Mouse (Mus musculus) gastrocnemius, postnatal 4 days (tissue): ENCODE data around the gene Alpk3. TPM values are rescaled to one million over a fixed set of nuclear protein-coding genes. Genes with fewer than 3 reads are reported as not detected.
A peak's percentile ranks its signal among the peaks of the same experiment; 100 is the strongest.

Source experiments
- DNase-seq, 2 experiments: peaks; one replicate each; pipeline ENCODE4 v3.0.0; 2021 to 2022; ENCODE audit warnings: low spot score in 2 of 2, mixed read lengths in 2 of 2
- total RNA-seq, 2 experiments: library from RNA; stranded (reverse); gene quantifications; 2 replicates each; pipeline ENCODE4 v1.2.3; 2021

Alpk3 gene
- total RNA-seq, 2 experiments from 2014 or later: 132 to 139 TPM

DNA sequence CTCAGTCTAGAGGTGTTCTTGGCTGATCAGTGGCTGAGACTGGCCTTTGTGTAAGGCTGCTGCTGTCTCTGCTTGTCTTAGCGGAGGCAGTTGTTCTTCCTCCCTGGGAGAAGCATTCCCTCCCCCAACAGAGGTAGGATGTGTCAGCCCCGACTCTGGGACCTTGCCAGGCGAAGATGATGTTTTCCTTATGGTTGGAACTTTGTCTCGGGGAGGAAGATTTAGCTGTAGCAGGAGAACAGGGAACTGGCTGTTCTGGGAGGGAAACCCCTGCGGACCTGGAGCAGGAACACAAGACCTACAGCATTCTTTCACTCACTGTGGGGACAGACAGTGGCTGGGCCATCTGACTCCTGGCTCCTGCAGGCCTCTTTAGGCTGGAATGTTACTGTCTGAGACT lies 15.1 kb downstream of the Alpk3 start:
- peak in 1 of 2 experiments; percentile 69 for DNase-seq

DNA sequence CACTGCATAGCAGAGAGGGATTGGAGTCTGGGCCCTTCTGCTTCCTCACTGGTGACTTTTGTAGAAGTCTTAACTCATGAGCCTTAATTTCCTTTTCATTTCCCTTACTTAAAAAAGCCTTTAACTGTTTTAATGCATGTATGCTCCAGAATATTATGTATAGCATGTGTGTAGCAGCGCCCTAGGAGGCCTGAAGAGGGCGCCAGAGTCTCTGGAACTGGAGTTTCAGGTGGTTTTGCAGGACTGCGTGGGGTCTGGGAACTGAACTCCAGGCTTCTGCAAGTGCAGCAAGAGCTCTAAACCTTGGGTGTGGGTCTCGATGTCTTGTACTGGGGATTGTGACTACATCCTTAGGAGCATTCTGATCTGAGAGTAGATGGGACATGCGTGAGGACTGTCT lies 15.9 kb downstream of the Alpk3 start:
- no peak for DNase-seq

DNA sequence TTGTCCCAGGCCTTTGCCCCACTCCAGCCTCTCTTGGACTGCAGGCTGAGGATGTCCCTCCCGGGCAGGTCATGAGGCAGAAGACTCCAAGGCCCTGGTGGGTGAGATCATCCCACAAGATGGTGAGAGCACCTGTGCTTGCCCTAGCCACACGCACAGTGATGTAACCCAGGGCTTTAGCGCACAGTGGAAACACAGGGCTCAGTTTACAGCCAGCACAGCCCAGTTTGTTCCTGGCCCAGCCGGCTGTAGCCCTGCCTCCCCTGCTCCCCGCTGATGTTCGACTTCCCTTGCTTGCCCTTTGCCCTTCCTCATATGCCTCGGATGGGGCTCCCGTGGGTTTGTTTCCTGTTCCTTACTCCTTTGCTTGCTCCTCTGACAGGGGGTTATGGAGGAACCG lies 17.1 kb downstream of the Alpk3 start:
- no peak for DNase-seq

DNA sequence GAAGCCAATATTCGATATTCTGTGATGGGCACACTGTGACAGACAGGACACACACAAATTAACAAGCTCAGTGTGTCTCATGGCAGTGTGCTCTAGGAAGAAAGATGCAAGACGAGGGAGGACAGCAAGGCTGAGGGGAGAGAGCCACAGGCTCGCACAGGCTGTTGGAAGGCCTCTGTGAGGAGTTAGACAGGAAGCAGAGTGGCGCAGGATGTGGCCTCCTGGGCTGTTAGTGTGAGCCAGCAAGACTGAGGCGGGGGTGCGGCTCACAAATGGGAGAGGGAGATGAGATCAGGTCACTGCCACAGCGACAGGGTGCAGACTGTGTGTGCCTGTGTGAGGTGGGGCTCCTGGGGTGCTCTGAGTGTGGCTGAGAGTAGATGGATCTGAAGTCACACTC lies 17.9 kb downstream of the Alpk3 start:
- DNase-seq: no peak

DNA sequence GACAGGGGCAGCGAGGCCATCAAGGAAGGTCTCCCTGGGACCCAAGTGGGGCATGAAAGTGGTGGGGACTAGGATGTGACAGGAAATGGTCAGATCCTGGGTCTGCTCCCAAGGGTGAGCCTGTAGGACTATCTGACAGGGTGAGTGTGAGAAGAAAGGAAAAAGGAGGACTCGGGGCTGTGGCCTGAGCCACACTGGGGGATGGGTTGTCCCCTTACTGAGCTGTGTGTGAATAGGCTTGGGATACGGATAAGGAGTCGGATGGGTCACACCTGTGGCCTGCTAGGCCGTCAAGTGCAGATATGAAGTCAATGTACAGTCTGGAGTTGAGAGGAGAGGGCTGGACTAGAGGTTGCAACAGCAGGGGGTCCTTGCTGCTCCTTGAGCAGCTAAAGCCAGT lies 18.3 kb downstream of the Alpk3 start:
- no peak for DNase-seq

DNA sequence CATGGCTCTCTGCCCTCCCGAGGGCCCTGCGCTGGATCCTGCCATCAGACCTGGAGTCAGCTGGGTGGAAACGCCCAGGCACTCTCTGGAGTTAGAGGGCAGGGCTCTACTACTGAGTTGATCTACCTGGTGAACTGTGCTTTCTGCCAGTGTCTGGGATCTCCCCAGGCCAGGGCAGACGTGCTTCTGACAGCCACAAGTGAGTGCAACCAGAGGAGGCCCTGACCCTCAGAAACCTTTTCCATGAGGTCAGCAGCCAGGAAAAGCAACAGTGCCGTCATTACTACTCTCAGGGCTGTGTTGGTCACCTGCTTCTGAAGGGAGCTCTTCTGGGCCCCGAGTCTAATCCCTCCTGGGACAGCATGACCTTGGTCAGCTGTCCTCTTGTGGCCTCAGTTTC lies 19.6 kb downstream of the Alpk3 start:
- DNase-seq: no peak

DNA sequence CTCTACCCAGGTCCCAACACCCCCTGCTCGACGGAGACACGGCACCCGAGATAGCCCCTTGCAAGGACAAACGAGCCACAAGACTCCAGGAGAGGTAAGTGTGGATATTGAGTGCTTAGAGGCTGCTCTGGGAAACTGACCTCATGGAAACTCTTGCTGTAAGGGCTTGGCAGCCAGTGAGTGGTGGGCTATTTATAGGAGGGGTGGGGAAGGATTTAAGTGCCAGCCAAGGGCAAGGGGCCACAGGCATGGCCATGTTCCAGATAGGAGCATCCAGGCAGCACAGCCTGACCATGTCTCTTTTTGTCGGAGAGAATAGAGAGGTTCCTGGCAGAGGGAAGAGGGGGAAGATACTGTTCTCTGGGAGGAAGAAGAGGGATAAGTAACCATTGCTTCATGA lies 21.3 kb downstream of the Alpk3 start:
- DNase-seq: no peak

DNA sequence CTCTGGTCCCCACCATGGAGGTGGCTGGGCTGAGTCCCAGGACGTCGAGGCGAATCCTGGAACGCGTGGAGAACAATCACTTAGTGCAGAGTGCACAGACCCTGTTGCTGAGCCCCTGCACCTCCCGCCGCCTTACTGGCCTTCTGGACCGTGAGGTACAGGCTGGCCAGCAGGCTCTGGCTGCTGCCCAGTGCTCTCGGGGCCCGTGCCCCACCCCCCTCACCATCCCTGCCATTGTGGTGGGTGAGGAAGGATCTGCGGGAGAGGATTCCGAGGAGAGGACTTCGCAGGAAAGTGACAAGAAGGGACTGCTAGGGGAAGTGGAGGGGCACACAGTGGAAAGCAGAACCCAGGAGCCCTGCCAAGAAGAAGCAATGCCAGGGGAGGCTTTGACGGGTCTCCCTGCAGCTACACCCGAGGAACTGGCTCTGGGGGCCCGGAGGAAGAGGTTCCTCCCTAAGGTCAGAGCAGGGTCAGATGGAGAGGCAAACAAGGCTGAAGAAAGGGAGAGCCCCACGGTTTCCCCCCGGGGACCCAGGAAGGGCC lies 36.1 kb downstream of the Alpk3 start:
- no peak for DNase-seq

DNA sequence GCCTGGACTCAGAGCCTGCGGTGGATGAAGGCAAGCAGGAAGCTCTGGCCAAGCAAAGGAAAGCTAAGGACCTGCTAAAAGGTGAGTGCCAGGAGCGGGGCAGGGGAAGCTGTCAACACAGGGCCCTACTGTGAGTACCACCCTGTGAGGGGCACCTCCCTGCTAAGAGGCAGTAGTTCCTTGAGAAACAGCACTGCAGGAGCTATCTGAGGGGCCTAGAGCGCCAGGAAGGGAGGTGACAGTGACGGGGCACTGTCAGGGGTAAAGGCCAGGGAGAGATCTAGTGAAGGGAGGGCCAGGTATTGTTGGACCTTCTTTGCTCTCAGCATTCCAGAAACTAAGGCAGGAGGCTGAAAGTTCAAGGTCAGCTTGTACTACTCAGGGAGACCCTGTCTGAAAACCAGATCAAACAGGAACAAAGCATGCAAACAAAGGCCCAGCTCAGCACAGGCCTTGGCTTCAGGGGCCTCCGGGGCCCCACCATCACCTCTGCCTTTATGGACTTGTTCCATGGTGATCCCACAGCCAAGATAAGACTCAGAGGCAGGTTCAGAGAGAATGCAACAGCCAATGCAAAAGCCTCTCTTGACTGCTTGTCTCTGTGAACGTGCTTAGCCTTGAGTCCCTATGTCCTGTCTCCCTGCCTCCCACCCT lies 36.8 kb downstream of the Alpk3 start:
- DNase-seq: no peak

DNA sequence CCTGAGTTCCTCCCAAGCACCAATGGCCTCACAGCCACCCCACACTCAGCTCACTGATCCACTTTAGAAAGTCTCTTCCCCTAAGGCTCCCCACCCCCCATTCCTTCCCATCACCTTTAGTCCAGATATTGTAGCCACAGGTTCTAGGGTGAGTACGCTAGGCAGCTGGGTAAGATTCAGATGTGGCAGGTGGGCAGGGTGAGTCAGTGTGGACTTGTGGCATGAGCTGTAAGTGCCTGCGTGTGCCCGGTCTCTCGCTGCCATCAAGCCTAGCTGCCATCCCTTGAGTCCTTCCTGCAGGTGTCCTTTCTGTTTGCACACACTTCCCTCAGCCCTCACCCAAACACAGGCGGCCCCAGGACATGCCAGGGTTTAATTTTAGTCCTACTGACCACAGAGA lies 42.9 kb downstream of the Alpk3 start:
- no peak for DNase-seq

DNA sequence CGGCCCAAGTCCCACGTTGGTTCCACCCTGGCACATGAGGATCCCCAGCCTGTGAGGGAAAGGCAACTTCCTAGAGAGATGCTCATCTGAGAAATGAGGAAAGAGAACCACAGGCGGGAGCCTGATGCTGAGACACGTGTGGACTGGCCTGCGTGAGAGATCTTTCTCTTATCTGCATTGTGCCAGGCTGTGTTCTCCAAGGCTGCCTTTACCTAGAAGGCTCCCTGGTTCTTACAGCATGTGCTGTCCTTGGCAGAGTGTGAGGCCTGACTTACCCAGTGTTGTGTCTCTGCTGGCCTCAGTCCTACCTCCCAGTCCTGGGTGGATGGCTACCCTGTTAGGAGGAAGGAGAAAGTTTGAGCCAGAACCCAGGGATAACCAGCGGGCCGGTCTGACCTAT lies 45.5 kb downstream of the Alpk3 start:
- DNase-seq: no peak

DNA sequence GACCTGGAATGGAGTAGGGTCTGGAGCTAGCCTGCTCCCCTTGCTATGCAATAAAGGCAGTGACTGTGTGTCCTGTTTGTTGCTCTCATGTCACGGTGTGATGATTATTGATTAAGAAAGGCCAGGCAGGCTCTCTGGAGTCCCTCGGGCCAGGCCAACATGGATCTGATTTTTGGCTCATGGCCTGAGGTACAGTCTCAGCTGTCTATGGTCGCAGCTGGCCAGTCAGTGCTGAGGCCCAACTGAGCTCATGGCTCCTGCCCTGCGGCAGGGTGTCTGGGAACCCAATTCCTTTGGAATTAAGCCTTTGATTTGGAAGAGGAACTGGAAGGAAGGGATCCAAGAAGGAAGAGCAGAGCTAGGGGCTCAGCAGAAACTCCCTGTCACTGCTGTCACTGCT lies 48.1 kb downstream of the Alpk3 start:
- DNase-seq: no peak

DNA sequence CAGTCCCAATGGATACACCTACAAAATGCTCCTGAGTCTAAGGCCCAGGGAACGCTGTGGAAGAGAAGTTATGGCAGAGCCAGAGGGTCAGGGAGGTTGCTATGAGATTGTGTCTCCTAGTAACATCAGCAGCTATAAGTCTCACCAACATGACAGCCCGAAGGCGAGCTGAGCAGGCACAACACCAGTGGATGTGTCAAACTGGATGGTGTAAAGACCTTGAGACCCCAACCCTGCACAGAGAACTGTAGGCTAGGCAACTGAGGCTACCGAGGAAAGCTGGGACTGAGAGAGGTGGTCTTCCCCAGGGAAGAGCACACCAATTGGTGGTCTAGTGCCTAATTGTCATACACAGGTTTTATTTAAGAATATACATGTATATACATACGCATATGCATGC lies 50.8 kb downstream of the Alpk3 start:
- DNase-seq: no peak

DNA sequence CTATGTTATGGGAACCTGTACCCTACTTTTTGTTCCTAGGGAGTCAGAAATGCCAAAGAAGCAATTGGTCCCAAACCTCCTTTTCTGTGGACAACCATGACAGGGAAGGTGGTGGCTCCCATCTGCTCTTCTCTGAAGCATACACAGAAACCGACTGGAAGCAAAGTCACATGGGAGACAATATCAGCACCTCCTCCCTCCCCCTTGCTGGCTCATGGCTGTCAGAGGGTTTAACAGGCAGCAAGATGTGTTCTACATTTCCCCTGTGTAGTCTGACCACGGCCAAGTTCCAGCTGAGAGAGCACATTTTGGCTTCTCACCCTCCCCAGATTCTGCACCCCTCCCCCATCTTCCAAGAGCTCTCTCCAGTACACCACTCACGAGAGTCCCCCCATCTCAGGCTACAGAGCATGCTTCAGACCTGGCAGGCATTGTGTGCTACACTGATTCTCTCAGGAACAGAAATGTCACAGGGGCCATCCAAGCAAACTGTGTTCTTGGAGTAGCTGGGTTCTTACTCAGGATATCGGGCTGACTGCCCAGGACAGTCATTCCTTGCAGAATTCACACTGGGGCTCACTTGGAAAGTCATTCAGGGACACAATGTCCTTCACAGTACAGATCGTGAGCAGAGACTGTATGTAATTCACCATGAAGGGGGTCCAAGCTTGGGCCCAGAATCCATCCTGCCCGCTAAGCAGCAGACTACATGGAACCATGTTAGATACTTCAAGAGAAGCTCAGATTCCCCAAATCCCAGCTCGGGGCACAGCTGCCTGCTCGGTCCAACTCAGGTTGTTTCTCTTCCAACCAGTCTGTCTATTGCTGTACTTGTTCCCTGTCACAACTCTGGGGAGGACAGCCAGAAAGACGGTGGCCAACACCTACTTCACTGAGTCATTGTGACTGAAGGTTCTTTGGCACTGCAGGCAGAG lies 52.6 kb downstream of the Alpk3 start:
- peak in 1 of 2 experiments; percentile 73 for DNase-seq

DNA sequence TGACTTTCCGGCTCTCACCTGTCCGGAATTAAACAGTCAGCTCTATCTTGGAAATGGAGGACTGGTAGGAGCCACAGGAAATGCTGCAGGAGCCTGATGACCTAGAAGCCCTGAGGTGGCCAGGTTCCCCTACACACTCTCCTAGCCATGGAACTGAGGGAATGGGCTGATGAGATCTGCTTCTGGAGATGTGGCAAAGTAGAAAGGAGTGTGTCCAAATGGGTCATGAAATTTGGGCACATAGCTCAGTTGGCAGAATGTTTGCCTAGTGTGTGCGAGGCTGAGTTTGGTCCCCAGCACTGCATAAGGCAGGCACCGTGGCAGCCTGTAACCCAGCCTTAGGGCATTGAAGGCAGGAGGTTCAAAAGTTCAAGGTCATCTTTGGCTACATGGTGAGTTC lies 53.4 kb downstream of the Alpk3 start:
- no peak for DNase-seq

DNA sequence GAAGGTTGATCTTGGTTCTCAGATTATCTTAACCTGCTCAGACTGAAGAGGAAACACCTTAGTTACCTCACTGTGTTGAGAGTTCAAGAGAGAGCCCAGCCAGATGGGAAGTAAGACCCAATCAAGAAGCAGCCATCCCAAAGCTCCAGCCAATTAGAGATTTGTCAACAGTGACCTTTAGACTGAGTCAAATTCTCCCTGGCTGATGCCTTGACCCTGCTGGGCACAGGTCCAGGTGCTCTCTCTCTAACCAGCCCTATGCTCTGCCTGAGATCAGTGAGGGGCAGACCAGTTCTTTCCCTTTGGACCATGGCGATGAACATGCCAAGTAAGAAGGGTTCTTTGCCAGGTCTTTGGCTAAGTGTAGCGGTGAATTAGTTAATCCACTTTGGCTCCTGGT lies 54.3 kb downstream of the Alpk3 start:
- DNase-seq: no peak

DNA sequence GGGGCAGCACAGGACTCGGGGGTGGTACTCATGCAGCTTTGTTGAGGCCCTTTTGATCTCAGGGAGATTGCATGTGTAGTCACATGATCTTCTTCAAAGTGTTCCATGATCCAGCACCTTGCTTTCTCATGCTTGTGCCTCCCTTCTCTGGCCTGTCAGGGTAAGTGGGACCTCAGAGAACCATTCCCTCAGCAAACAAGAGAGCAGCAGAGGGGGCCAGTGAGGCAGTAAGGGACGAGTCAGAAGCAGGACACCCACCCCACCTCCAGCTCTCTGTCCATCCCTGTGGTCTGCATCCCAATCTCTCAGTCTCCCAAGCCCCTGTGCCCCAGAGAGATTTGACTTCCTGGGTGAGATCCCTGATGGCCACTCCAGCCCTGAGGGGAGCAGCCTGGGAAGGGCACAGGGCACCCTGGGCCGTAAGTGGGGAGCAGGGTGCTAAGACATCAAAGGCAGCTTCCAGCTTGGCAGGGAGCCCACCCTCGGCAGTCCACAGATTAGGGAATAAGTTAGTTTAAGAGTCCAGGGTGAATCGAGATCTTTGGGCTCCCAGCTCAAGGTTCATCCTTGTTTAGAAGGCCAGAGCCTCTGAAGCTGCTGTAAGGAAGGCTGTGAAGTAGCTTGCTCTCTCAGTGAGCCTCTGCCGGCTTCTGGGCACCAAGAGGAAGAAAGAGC lies 55.4 kb downstream of the Alpk3 start:
- DNase-seq: no peak

DNA sequence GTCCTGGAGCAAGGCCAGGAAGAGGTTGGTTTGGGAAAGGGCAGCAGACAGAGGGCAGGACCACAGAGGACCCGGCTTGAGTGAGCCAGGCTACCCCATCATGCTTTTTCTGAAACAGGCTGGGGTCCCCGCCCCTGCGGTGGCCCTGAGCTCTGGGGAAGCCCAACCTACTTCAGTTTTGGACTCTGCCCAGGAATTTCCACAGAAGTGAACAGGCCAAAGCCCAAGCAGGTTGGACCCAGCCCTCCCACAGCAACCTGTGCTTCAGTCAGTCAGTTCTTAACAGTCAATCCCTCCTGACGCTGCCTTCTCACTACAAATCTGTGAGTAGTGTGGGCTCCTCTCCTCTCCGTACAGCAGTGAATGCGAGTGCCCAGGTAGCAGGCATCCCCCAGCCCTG lies 57.2 kb downstream of the Alpk3 start, which contains the start of gene Slc28a1:
Slc28a1 (plus strand) TSS at position 245 of the 400 bp plus-strand sequence.
- no peak for DNase-seq

DNA sequence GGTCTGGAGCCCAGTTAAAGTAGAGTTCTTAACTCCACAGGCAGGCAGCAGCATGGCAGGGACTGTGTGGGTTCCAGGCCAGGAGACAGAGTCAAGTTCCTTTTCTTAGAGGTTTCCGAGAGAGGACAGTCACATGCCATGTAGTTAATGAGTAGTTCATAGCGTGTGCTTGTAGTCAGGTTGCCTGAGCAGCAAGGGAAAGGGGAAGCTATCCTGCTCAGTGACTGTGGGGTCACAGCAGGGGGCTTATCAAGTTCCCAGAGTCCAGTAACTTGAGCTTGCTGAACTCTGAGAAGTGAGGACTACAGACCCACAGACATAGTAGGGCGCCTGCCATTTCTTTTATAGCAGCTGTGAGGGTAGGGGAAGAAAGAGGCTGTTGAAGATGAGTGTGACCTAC lies 63.7 kb downstream of the Alpk3 start:
- no peak for DNase-seq

DNA sequence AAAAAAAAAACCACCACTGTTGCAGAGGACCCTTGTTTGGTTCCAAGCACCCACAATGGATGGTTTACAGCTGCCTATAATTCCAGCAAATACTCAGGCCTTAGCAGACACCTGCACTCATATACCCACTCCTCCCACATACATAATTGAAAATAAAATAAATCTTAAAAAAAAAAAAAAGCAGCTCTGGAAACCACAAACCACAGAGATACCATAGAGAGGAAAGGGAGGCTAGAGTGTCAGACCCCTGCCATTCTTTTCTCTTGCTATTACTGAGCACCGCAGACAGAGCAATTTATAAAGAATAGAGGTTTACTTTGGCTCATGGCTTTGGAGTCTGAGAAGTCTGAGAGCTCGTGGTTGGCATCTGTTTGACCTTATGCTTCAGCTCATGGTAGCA lies 65.4 kb downstream of the Alpk3 start:
- no peak for DNase-seq

DNA sequence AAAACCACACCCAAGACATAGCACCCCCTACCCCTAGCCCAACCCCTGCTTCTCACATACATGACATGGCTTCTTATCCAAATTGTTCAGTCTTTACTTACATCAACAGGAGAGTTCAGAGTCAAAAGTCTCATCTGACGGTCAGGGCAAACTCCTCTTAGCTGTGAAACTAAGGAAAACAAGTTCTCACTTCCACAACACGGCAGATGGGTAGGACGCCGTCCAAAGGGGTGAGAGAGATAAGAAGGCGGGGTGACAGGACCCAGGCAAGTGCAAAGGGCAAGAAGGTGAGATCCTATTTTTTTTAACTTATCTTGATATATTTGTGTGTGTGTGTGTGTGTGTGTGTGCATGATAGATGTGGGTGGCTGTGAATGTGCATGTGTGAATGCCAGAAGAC lies 66.2 kb downstream of the Alpk3 start:
- no peak for DNase-seq

DNA sequence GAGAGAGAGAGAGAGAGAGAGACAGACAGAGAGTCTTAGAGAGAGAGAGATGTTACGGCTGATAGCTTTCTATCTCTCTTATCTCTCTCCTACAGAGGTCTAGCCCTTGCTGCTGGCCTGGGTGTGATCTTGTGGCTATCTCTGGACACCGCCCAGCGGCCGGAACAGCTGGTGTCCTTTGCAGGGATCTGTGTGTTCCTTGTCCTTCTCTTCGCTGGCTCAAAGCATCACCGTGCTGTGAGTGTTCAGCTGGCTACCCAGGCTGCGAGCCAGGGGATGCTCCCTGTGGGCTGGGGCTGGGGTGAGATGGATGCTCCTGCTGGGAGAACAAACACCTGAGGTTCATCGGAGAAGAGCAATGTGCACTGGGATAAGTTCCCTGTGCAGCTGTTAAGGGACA lies 67.4 kb downstream of the Alpk3 start:
- peak in 1 of 2 experiments; percentile 63 for DNase-seq
